Mouse (Mus musculus): ENCODE results near the gene Pttg1ip. TPM values are rescaled to one million over a fixed set of nuclear protein-coding genes. Genes with fewer than 3 reads are reported as not detected.

The Pttg1ip gene
- 321 and 342 TPM in 2 replicates for polyA plus RNA-seq (2012; rRNA removed)

DNA sequence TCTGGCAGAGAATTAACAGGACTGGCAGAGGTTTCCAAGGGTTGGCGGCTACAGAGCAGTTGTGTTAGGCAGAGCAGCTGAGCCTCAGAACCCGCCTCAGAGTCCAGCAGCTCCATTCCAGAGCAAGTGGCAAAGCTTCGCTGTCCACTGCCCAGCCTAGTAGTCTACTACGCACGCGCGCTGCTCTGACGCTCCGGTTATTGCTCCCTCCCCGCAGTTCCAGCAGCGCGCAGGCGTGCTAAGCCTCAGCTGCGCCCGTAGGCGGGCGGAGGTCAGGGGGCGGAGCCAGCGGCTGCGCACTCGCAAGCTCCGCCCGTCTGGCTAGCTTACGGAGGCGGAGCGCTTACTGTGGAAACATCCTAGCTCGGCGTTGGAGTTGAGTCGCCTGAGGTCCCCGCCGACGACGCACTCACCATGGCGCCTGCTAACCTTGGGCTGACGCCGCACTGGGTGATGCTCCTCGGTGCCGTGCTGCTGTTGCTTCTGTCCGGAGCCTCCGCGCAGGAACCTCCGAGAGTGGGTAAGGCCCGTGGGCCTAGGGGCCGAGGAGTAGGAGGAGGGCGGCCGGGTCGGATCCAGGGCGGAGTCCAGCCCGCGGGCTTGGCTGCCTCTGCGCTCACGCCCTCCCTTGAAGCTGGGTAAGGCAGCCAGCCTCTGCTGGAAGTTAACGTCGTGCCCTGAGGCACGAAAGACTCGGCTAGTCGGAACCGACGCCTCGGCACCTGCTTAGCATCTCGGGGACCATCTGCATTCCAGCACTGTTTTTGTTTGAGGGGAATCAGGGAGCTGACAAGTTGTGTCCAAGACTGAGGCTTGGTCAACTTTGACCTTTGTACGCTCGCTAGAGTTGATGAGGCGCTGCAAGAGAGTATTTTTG, at the start of gene Pttg1ip:
Gene Pttg1ip, plus strand, starts transcription at position 313 of the 877 bp plus-strand sequence.
- Histone ChIP-seq H3K4me1 (ENCODE audit: control insufficient read depth, insufficient read depth, low read length) (peaks cover 18% of the 10 kb centered on the region), H3K4me3 (ENCODE audit: insufficient read depth, low read depth, low read length) (peak within 1 kb of the TSS; percentile 81), H3K27me3 (replicated peaks; ENCODE audit: control insufficient read depth, insufficient read depth, low read length) (no peaks in the 10 kb centered on the region), H3K27ac (ENCODE audit: insufficient read depth, low read depth, low read length) (peak within 1 kb of the TSS; percentile 95), H3K36me3 (ENCODE audit: control insufficient read depth, insufficient read depth, low read length) (no peaks in the 10 kb centered on the region)
- WGBS: under 1% methylated on average over 64 of the region's 64 CpGs
- TF ChIP-seq POLR2A (IDR thresholded peaks at IDR 0.05; ENCODE audit: low read depth, low read length) (peak; percentile 91), CTCF (conservative IDR thresholded peaks at IDR 0.05; ENCODE audit: insufficient read depth, insufficient read length, low read depth, low read length) (no peak)
- DNase-seq: peak; percentile 98

GRCm38 (mm10) chr10:77532020-77532413, 49.5 kb upstream of the Pttg1ip start:
- no peak for DNase-seq
- H3K36me3 ChIP-seq (ENCODE audit: control insufficient read depth, insufficient read depth, low read length): no peaks in the 10 kb centered on the region
- H3K4me3 ChIP-seq (ENCODE audit: insufficient read depth, low read depth, low read length): no peak overlapping the region
- H3K27ac ChIP-seq (ENCODE audit: insufficient read depth, low read depth, low read length): no peak overlapping the region
- whole genome bisulfite sequencing: 85% methylated on average over 1 of the region's 1 CpGs
- no peaks in the 10 kb centered on the region for H3K27me3 ChIP-seq (replicated peaks; ENCODE audit: control insufficient read depth, insufficient read depth, low read length)
- no peaks in the 10 kb centered on the region for H3K4me1 ChIP-seq (ENCODE audit: control insufficient read depth, insufficient read depth, low read length)
- TF ChIP-seq POLR2A (IDR thresholded peaks at IDR 0.05; ENCODE audit: low read depth, low read length) (no peak), CTCF (conservative IDR thresholded peaks at IDR 0.05; ENCODE audit: insufficient read depth, insufficient read length, low read depth, low read length) (no peak)

- no peaks in the 10 kb centered on the region for H3K36me3 ChIP-seq (ENCODE audit: control insufficient read depth, insufficient read depth, low read length)
- no peak overlapping the region for H3K27ac ChIP-seq (ENCODE audit: insufficient read depth, low read depth, low read length)
- no peaks in the 10 kb centered on the region for H3K4me1 ChIP-seq (ENCODE audit: control insufficient read depth, insufficient read depth, low read length)
- 65% methylated on average over 8 of the region's 8 CpGs for WGBS
- TF ChIP-seq POLR2A (IDR thresholded peaks at IDR 0.05; ENCODE audit: low read depth, low read length) (no peak), CTCF (conservative IDR thresholded peaks at IDR 0.05; ENCODE audit: insufficient read depth, insufficient read length, low read depth, low read length) (no peak)
- H3K27me3 ChIP-seq (replicated peaks; ENCODE audit: control insufficient read depth, insufficient read depth, low read length): no peaks in the 10 kb centered on the region
- H3K4me3 ChIP-seq (ENCODE audit: insufficient read depth, low read depth, low read length): no peak overlapping the region
- DNase-seq: no peak
Measured at GRCm38 (mm10) chr10:77536727-77537126, 44.8 kb upstream of the Pttg1ip start.

DNA sequence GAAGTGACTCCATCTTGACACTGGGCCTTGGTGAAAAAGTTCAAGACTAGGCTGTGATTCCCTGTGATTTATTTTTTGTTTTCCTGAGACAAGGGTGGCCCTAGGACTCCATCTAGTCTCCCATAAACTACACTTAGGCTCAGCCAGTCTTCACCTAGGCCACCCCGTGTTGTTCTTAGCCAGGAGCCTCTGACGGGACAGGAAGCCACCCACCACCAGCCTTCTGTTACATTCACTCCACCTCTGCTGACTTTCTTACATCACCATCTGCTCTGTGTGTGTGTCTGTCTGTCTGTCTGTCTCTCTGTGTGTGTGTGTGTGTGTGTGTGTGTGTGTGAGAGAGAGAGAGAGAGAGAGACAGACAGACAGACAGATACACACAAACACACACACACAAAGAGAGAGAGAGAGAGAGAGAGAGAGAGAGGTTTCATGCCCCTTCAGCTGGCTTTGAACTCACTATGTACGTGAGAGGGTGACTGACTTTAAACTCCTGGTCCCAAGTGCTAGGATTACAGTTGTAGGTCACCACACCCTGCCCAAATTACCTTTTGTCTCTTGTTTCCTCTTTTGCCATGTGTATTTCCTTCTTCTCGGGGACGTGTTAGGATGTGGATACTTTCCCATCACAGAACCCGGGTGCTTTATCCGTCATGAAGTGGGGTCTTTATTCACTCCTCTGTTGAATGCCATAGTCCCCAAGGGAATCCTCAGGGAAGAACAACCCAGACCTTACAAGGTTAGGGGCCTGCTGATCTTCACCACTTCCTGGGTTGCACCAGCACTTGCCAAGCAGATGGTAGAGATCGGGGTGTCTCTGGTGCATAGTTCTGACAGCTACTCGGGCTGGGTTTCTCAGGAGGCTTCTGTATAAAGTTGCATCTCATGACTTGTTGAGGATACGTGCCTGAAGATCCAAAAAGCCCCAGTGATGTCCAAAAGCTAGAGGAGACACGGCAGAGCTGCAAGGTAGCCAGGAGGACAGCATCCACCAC, 44.0 kb upstream of the Pttg1ip start:
- 74% methylated on average over 11 of the region's 11 CpGs for WGBS
- H3K27ac ChIP-seq (ENCODE audit: insufficient read depth, low read depth, low read length): no peak overlapping the region
- no peaks in the 10 kb centered on the region for H3K36me3 ChIP-seq (ENCODE audit: control insufficient read depth, insufficient read depth, low read length)
- no peaks in the 10 kb centered on the region for H3K27me3 ChIP-seq (replicated peaks; ENCODE audit: control insufficient read depth, insufficient read depth, low read length)
- H3K4me1 ChIP-seq (ENCODE audit: control insufficient read depth, insufficient read depth, low read length): no peaks in the 10 kb centered on the region
- no peak overlapping the region for H3K4me3 ChIP-seq (ENCODE audit: insufficient read depth, low read depth, low read length)
- TF ChIP-seq CTCF (conservative IDR thresholded peaks at IDR 0.05; ENCODE audit: insufficient read depth, insufficient read length, low read depth, low read length) (no peak), POLR2A (IDR thresholded peaks at IDR 0.05; ENCODE audit: low read depth, low read length) (no peak)
- no peak for DNase-seq

GRCm38 (mm10) chr10:77539320-77539945, 42.1 kb upstream of the Pttg1ip start:
- DNase-seq: no peak
- Histone ChIP-seq H3K36me3 (ENCODE audit: control insufficient read depth, insufficient read depth, low read length) (no peaks in the 10 kb centered on the region), H3K4me1 (ENCODE audit: control insufficient read depth, insufficient read depth, low read length) (no peaks in the 10 kb centered on the region), H3K4me3 (ENCODE audit: insufficient read depth, low read depth, low read length) (no peak overlapping the region), H3K27me3 (replicated peaks; ENCODE audit: control insufficient read depth, insufficient read depth, low read length) (no peaks in the 10 kb centered on the region), H3K27ac (ENCODE audit: insufficient read depth, low read depth, low read length) (no peak overlapping the region)
- TF ChIP-seq POLR2A (IDR thresholded peaks at IDR 0.05; ENCODE audit: low read depth, low read length) (no peak), CTCF (conservative IDR thresholded peaks at IDR 0.05; ENCODE audit: insufficient read depth, insufficient read length, low read depth, low read length) (no peak)
- WGBS: 82% methylated on average over 7 of the region's 7 CpGs

GRCm38 (mm10) chr10:77540576-77541102, 40.9 kb upstream of the Pttg1ip start:
- no peak for TF ChIP-seq CTCF (conservative IDR thresholded peaks at IDR 0.05; ENCODE audit: insufficient read depth, insufficient read length, low read depth, low read length)
- no peak for TF ChIP-seq POLR2A (IDR thresholded peaks at IDR 0.05; ENCODE audit: low read depth, low read length)
- 93% methylated on average over 4 of the region's 4 CpGs for WGBS
- DNase-seq: no peak

More at GRCm38 (mm10) chr10:77540576-77541102, 40.9 kb upstream of the Pttg1ip start:
- no peaks in the 10 kb centered on the region for H3K4me1 ChIP-seq (ENCODE audit: control insufficient read depth, insufficient read depth, low read length)
- H3K27ac ChIP-seq (ENCODE audit: insufficient read depth, low read depth, low read length): no peak overlapping the region
- H3K27me3 ChIP-seq (replicated peaks; ENCODE audit: control insufficient read depth, insufficient read depth, low read length): no peaks in the 10 kb centered on the region
- no peaks in the 10 kb centered on the region for H3K36me3 ChIP-seq (ENCODE audit: control insufficient read depth, insufficient read depth, low read length)
- H3K4me3 ChIP-seq (ENCODE audit: insufficient read depth, low read depth, low read length): no peak overlapping the region

All from kidney, adult 2 months (tissue).